Mouse (Mus musculus): ENCODE results near the gene Dtnb. TPM values are rescaled to one million over a fixed set of nuclear protein-coding genes. Genes with fewer than 3 reads are reported as not detected.

Gene Dtnb
- polyA plus RNA-seq, 2 experiments = 16.4 to 17.0 TPM

GRCm38 (mm10) chr12:3539605-3540004 is 32.6 kb upstream of the Dtnb start:
- TF ChIP-seq CTCF (IDR thresholded peaks at IDR 0.05; ENCODE audit: low read depth) = no peak
- no peak for TF ChIP-seq EP300 (IDR thresholded peaks at IDR 0.05; ENCODE audit: low read depth)
- H3K4me3 ChIP-seq (ENCODE audit: insufficient read depth in 1 of 2, low read depth in 2 of 2, low read length in 2 of 2) = no peak overlapping the region
- H3K9me3 ChIP-seq (ENCODE audit: control insufficient read depth, low read length) = no peaks in the 10 kb centered on the region
- peaks cover 0 to 3% of the 10 kb centered on the region in 2 experiments; a peak in 2 of 4 replicates for H3K4me1 ChIP-seq (replicated peaks; ENCODE audit: control insufficient read depth in 2 of 2, insufficient read depth in 2 of 2, low read length in 1 of 2)
- no peaks in the 10 kb centered on the region for H3K27me3 ChIP-seq (ENCODE audit: control insufficient read depth, insufficient read depth, low read length)
- DNase-seq (ENCODE audit: low read depth in 3 of 3, low spot score in 3 of 3) = no peak
- no peaks in the 10 kb centered on the region for H3K36me3 ChIP-seq (replicated peaks; ENCODE audit: control insufficient read depth, insufficient read depth, low read depth)
- H3K27ac ChIP-seq = no peak overlapping the region
- no peak overlapping the region for H3K9ac ChIP-seq (replicated peaks)
- peak; percentile 39; the same call in 1 of the 2 replicates for ATAC-seq (ENCODE audit: insufficient read depth)
- WGBS (ENCODE audit: insufficient replicate concordance) = 45% methylated on average over 2 of the region's 2 CpGs
- no peak overlapping the region for H3K4me2 ChIP-seq (ENCODE audit: low read depth)

- peaks cover 0 to 3% of the 10 kb centered on the region in 2 experiments; a peak in 2 of 4 replicates for H3K4me1 ChIP-seq (replicated peaks; ENCODE audit: control insufficient read depth in 2 of 2, insufficient read depth in 2 of 2, low read length in 1 of 2)
- no peaks in the 10 kb centered on the region for H3K36me3 ChIP-seq (replicated peaks; ENCODE audit: control insufficient read depth, insufficient read depth, low read depth)
- H3K27me3 ChIP-seq (ENCODE audit: control insufficient read depth, insufficient read depth, low read length) = no peaks in the 10 kb centered on the region
- no peak overlapping the region for H3K27ac ChIP-seq
- no peak overlapping the region for H3K4me3 ChIP-seq (ENCODE audit: insufficient read depth in 1 of 2, low read depth in 2 of 2, low read length in 2 of 2)
- H3K9ac ChIP-seq (replicated peaks) = no peak overlapping the region
- no peak for DNase-seq (ENCODE audit: low read depth in 3 of 3, low spot score in 3 of 3)
- TF ChIP-seq CTCF (IDR thresholded peaks at IDR 0.05; ENCODE audit: low read depth) (no peak), EP300 (IDR thresholded peaks at IDR 0.05; ENCODE audit: low read depth) (no peak)
- no peak for ATAC-seq (ENCODE audit: insufficient read depth)
- no peak overlapping the region for H3K4me2 ChIP-seq (ENCODE audit: low read depth)
- WGBS (ENCODE audit: insufficient replicate concordance) = 71% methylated on average over 7 of the region's 7 CpGs
- no peaks in the 10 kb centered on the region for H3K9me3 ChIP-seq (ENCODE audit: control insufficient read depth, low read length)
These were observed 31.3 kb upstream of the Dtnb start for GRCm38 (mm10) chr12:3540871-3541270.

- 25% methylated on average over 3 of the region's 3 CpGs for WGBS (ENCODE audit: insufficient replicate concordance)
- H3K27ac ChIP-seq = no peak overlapping the region
- no peaks in the 10 kb centered on the region for H3K27me3 ChIP-seq (ENCODE audit: control insufficient read depth, insufficient read depth, low read length)
- H3K4me3 ChIP-seq (ENCODE audit: insufficient read depth in 1 of 2, low read depth in 2 of 2, low read length in 2 of 2) = no peak overlapping the region
- no peak for DNase-seq (ENCODE audit: low read depth in 3 of 3, low spot score in 3 of 3)
- H3K9me3 ChIP-seq (ENCODE audit: control insufficient read depth, low read length) = no peaks in the 10 kb centered on the region
- H3K9ac ChIP-seq (replicated peaks) = no peak overlapping the region
- TF ChIP-seq EP300 (IDR thresholded peaks at IDR 0.05; ENCODE audit: low read depth) (no peak), CTCF (IDR thresholded peaks at IDR 0.05; ENCODE audit: low read depth) (no peak)
- peaks cover 0 to 3% of the 10 kb centered on the region in 2 experiments; a peak in 2 of 4 replicates for H3K4me1 ChIP-seq (replicated peaks; ENCODE audit: control insufficient read depth in 2 of 2, insufficient read depth in 2 of 2, low read length in 1 of 2)
- H3K36me3 ChIP-seq (replicated peaks; ENCODE audit: control insufficient read depth, insufficient read depth, low read depth) = no peaks in the 10 kb centered on the region
- no peak for ATAC-seq (ENCODE audit: insufficient read depth)
- no peak overlapping the region for H3K4me2 ChIP-seq (ENCODE audit: low read depth)
These were observed 26.7 kb upstream of the Dtnb start for GRCm38 (mm10) chr12:3545451-3545850.

- no peak overlapping the region for H3K9ac ChIP-seq (replicated peaks)
- no peak overlapping the region for H3K4me3 ChIP-seq (ENCODE audit: insufficient read depth in 1 of 2, low read depth in 2 of 2, low read length in 2 of 2)
- H3K9me3 ChIP-seq (ENCODE audit: control insufficient read depth, low read length) = no peaks in the 10 kb centered on the region
- peaks cover 0 to 3% of the 10 kb centered on the region in 2 experiments; a peak in 2 of 4 replicates for H3K4me1 ChIP-seq (replicated peaks; ENCODE audit: control insufficient read depth in 2 of 2, insufficient read depth in 2 of 2, low read length in 1 of 2)
- DNase-seq (ENCODE audit: low read depth in 3 of 3, low spot score in 3 of 3) (no peak), ATAC-seq (ENCODE audit: insufficient read depth) (no peak)
- no peaks in the 10 kb centered on the region for H3K36me3 ChIP-seq (replicated peaks; ENCODE audit: control insufficient read depth, insufficient read depth, low read depth)
- no peak overlapping the region for H3K4me2 ChIP-seq (ENCODE audit: low read depth)
- H3K27me3 ChIP-seq (ENCODE audit: control insufficient read depth, insufficient read depth, low read length) = no peaks in the 10 kb centered on the region
- TF ChIP-seq EP300 (IDR thresholded peaks at IDR 0.05; ENCODE audit: low read depth) (no peak), CTCF (IDR thresholded peaks at IDR 0.05; ENCODE audit: low read depth) (no peak)
- H3K27ac ChIP-seq = no peak overlapping the region
- WGBS (ENCODE audit: insufficient replicate concordance) = 59% methylated on average over 4 of the region's 4 CpGs
These were observed 26.0 kb upstream of the Dtnb start for GRCm38 (mm10) chr12:3546121-3546658.

GRCm38 (mm10) chr12:3546781-3547180 is 25.4 kb upstream of the Dtnb start:
- ATAC-seq (ENCODE audit: insufficient read depth) = no peak
- no peaks in the 10 kb centered on the region for H3K9me3 ChIP-seq (ENCODE audit: control insufficient read depth, low read length)
- no peak for TF ChIP-seq EP300 (IDR thresholded peaks at IDR 0.05; ENCODE audit: low read depth)
- TF ChIP-seq CTCF (IDR thresholded peaks at IDR 0.05; ENCODE audit: low read depth) = no peak
- peaks cover 0 to 3% of the 10 kb centered on the region in 2 experiments; a peak in 2 of 4 replicates for H3K4me1 ChIP-seq (replicated peaks; ENCODE audit: control insufficient read depth in 2 of 2, insufficient read depth in 2 of 2, low read length in 1 of 2)
- WGBS (ENCODE audit: insufficient replicate concordance) = 52% methylated on average over 6 of the region's 6 CpGs
- DNase-seq (ENCODE audit: low read depth in 3 of 3, low spot score in 3 of 3) = no peak
- H3K9ac ChIP-seq (replicated peaks) = no peak overlapping the region
- H3K27me3 ChIP-seq (ENCODE audit: control insufficient read depth, insufficient read depth, low read length) = no peaks in the 10 kb centered on the region
- no peaks in the 10 kb centered on the region for H3K36me3 ChIP-seq (replicated peaks; ENCODE audit: control insufficient read depth, insufficient read depth, low read depth)
- no peak overlapping the region for H3K27ac ChIP-seq
- no peak overlapping the region for H3K4me3 ChIP-seq (ENCODE audit: insufficient read depth in 1 of 2, low read depth in 2 of 2, low read length in 2 of 2)
- no peak overlapping the region for H3K4me2 ChIP-seq (ENCODE audit: low read depth)

Data from liver, embryonic 14.5 days (tissue).